Comparison of ENCODE assay signal across 23 mouse cellular contexts in the genomic region with DNA sequence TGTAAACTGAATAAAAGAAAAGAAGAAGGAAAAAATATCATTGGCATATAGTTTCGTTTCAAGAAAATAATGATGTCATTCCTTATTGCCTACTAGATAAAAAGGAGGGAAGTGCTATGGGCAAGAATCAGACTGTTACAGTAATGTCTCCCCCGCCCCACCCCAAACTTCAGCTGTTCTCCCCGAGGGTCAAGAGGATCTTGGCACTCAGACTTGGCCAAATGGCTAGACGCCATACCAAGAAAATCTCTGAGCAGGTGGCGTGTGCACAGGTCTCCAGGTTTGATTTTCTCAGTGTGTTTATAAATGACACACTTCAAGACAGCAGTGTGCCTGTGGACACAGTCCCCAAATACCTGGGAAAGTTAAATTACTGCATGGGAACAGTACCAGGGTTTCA.
DNase-seq lines count a peak whose midpoint lies in the region; ATAC-seq and TF ChIP-seq lines count a peak whose summit lies in the region.
"Had no signal": no experiment of that assay in that cellular context is flagged by ENCODE, and none has a peak within 500 bp of the region (broad histone marks: within the 10 kb centered on the region; RNA-seq: fewer than 3 reads in every experiment).

No protein-coding gene starts in this region.

- H3K9me3 ChIP-seq in hindbrain, postnatal 0 days (ENCODE audit: low read length): no peaks in the 10 kb centered on the region
- H3K9me3 ChIP-seq in hindbrain, embryonic 12.5 days (replicated peaks): no peaks in the 10 kb centered on the region
- H3K9me3 ChIP-seq: embryonic facial prominence, embryonic 12.5 days; forebrain, embryonic 13.5 days; hindbrain, embryonic 13.5 days; kidney, embryonic 15.5 days had no signal

- H3K27me3 ChIP-seq in hindbrain, postnatal 0 days (ENCODE audit: insufficient read depth, low read length): no peaks in the 10 kb centered on the region
- no peaks in the 10 kb centered on the region for H3K27me3 ChIP-seq in hindbrain, embryonic 12.5 days
- H3K27me3 ChIP-seq: embryonic facial prominence, embryonic 12.5 days; forebrain, embryonic 13.5 days; hindbrain, embryonic 13.5 days; kidney, embryonic 15.5 days; Patski had no signal

- WGBS in hindbrain, postnatal 0 days: 58% methylated on average over 5 of the region's 5 CpGs
- WGBS in hindbrain, embryonic 12.5 days: 90% methylated on average over 5 of the region's 5 CpGs

- no peak overlapping the region for H3K4me2 ChIP-seq in hindbrain, postnatal 0 days (ENCODE audit: low read depth, low read length)
- no peak overlapping the region for H3K4me2 ChIP-seq in hindbrain, embryonic 12.5 days (replicated peaks)
- H3K4me2 ChIP-seq: embryonic facial prominence, embryonic 12.5 days; forebrain, embryonic 13.5 days; heart, embryonic 12.5 days; hindbrain, embryonic 13.5 days; kidney, embryonic 15.5 days had no signal

- H3K27ac ChIP-seq in hindbrain, postnatal 0 days: no peak overlapping the region
- no peak overlapping the region for H3K27ac ChIP-seq in hindbrain, embryonic 12.5 days
- H3K27ac ChIP-seq: embryonic facial prominence, embryonic 12.5 days; forebrain, embryonic 13.5 days; gastrocnemius, adult 2 months; hindbrain, embryonic 13.5 days; kidney, embryonic 15.5 days had no signal

- no peak overlapping the region for H3K4me3 ChIP-seq in hindbrain, postnatal 0 days (ENCODE audit: low read length)
- no peak overlapping the region for H3K4me3 ChIP-seq in hindbrain, embryonic 12.5 days
- H3K4me3 ChIP-seq: embryonic facial prominence, embryonic 12.5 days; forebrain, embryonic 13.5 days; gastrocnemius, adult 2 months; heart, embryonic 12.5 days; hindbrain, embryonic 13.5 days; kidney, embryonic 15.5 days had no signal

- no peak overlapping the region for H3K9ac ChIP-seq in hindbrain, postnatal 0 days (replicated peaks; ENCODE audit: low read length)
- no peak overlapping the region for H3K9ac ChIP-seq in hindbrain, embryonic 12.5 days
- H3K9ac ChIP-seq: embryonic facial prominence, embryonic 12.5 days; forebrain, embryonic 13.5 days; forebrain, postnatal 0 days; heart, embryonic 12.5 days; hindbrain, embryonic 13.5 days; kidney, embryonic 15.5 days had no signal

- H3K36me3 ChIP-seq in hindbrain, postnatal 0 days (ENCODE audit: insufficient read depth, low read length): no peaks in the 10 kb centered on the region
- H3K36me3 ChIP-seq in hindbrain, embryonic 12.5 days: no peaks in the 10 kb centered on the region
- H3K36me3 ChIP-seq: embryonic facial prominence, embryonic 12.5 days; heart, embryonic 12.5 days; hindbrain, embryonic 13.5 days; kidney, embryonic 15.5 days had no signal

- TF ChIP-seq CTCF in hindbrain, postnatal 0 days (IDR thresholded peaks at IDR 0.05; ENCODE audit: low read depth): no peak

- DNase-seq in hindbrain, postnatal 0 days (ENCODE audit: low spot score): no peak
- DNase-seq in cerebellum, adult 11-12 months: peak; percentile 73
- DNase-seq in cerebellum, adult 9-10 months: peak; percentile 71
- peak; percentile 72 to 79 for DNase-seq in cerebellum, postnatal 25 days
- DNase-seq in urinary bladder, postnatal 36 days (ENCODE audit: low spot score in 2 of 2): no peak
- no peak for DNase-seq in right cerebral cortex, adult 2 months (ENCODE audit: low spot score in 2 of 2)
- DNase-seq: adrenal gland, adult 2 months; adrenal gland, postnatal 25 days; embryo, embryonic 11 days; forebrain, postnatal 0 days; gastrocnemius, adult 2 months; gastrocnemius, postnatal 25 days; kidney, adult 2 months had no signal

- 0 out of 2 replicates have a peak, but pooled peaks have one; percentile 18 for ATAC-seq in hindbrain, postnatal 0 days
- ATAC-seq in hindbrain, embryonic 12.5 days (ENCODE audit: low FRiP score): no peak
- no peak for ATAC-seq in erythroblast, adult 5-6 weeks (replicated peaks; ENCODE audit: low FRiP score, poor library complexity, severe bottlenecking)
- ATAC-seq: activated CD4-positive, CD25-positive, alpha-beta regulatory T cell, adult 4 months; forebrain, embryonic 13.5 days; forebrain, postnatal 0 days; intestine, embryonic 16.5 days; Patski had no signal

- no peaks in the 10 kb centered on the region for H3K4me1 ChIP-seq in hindbrain, postnatal 0 days (ENCODE audit: insufficient read depth, low read length)
- H3K4me1 ChIP-seq in hindbrain, embryonic 12.5 days: no peaks in the 10 kb centered on the region
- H3K4me1 ChIP-seq: embryonic facial prominence, embryonic 12.5 days; heart, embryonic 12.5 days; hindbrain, embryonic 13.5 days; kidney, embryonic 15.5 days had no signal

Comparison
In these comparisons a context has a peak if more than half of its experiments do, and no peak if none do; other contexts are left out.
1. DNase-seq: peak in cerebellum, adult 11-12 months (single experiment), cerebellum, adult 9-10 months (single experiment) and cerebellum, postnatal 25 days (2 of 2); none in hindbrain, postnatal 0 days (single experiment), urinary bladder, postnatal 36 days (0 of 2) and right cerebral cortex, adult 2 months (0 of 2).